Mouse (Mus musculus): ENCODE results near the gene Efcab6. TPM values are rescaled to one million over a fixed set of nuclear protein-coding genes. Genes with fewer than 3 reads are reported as not detected.

Gene Efcab6
- total RNA-seq, 2 experiments from 2014 or later: 4.4 to 5.7 TPM

DNA sequence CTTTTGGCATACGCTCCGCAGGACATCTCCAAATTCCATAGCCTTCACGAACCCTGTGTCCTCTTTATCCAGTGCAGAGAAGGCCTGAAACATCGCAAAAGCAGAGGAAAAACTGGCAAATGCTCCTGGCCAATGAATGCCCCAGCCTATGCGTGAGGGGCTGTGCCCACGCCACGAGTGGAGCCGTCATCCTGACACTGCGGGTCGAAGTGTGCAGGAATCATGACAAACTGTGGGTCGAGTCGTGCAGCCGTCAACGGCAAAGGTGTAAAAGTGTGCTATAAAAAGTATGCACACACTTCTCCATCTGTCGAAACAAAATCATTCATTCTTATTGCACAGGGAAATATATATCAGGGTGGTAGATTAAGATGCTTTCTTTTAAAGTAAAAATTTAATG lies 172.3 kb downstream of the Efcab6 start:
- no peak for DNase-seq (ENCODE audit: low spot score in 2 of 2)

DNA sequence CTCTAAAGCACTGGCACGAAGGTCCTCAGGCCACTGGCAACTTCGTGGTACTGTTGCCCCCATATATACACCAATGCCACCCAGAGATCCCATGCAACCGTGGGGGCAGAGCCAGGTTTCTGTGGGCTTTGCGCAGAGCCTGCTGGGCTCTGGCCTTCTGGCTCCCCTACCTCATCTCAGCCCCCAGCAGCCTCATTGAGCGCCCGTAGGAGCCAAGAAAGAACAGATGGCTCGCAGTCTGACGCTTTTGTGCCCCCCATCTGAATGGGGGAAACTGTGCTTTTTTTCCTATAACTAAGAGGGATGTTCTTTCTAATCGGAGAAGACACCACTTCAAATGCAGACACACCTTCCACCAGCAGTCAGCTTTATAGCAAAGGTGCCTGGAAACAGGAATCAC lies 180.9 kb downstream of the Efcab6 start:
- DNase-seq (ENCODE audit: low spot score in 2 of 2): peak; percentile 32 to 56

- DNase-seq (ENCODE audit: low spot score in 2 of 2): no peak
Observed at GRCm38 (mm10) chr15:83883821-83884220, 181.4 kb downstream of the Efcab6 start.

- DNase-seq (ENCODE audit: low spot score in 2 of 2): no peak
Observed at GRCm38 (mm10) chr15:83879845-83880244, 185.3 kb downstream of the Efcab6 start.

DNA sequence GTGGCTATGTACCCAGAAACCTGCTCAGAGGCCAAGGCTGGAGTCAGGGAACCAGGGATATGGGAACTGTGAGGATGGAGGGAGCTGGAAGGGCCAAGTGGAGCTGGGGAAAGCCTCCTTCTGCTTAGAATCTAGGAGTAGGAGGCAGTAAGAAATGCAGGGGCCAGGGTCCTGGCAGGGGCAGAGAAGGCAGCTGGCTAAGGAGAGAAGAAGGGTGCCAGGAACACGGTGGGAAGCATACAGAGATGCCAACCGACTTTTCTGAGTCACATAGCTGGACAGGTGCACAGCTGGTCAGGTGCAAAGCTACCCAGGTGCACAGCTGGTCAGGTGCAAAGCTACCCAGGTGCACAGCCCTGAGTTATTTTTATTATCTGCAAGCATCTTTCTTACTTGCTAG lies 187.3 kb downstream of the Efcab6 start:
- no peak for DNase-seq (ENCODE audit: low spot score in 2 of 2)

- no peak for DNase-seq (ENCODE audit: low spot score in 2 of 2)
Observed at GRCm38 (mm10) chr15:83877155-83877866, 187.9 kb downstream of the Efcab6 start.

DNA sequence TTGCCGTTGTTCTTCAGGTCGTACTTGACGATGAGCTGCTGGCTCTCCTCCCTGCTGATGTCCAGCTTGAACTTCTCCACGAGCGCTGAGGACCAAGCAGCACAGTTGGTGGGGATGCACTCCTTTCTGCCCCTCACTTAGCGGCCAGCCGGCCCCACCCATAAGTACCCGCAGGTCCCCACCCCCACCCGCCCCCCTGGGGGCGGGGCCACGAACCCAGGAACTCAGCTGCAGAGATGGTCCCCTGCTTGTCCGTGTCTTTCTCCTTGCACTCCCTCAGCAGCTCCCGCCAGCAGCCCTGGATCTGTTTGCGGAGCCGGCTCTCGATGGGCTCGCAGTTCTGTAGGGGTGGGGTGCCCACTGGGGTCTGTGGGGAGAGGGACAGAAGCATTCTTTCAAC lies 194.2 kb downstream of the Efcab6 start:
- DNase-seq (ENCODE audit: low spot score in 2 of 2): no peak

GRCm38 (mm10) chr15:83865626-83866025 lies 199.6 kb downstream of the Efcab6 start:
- no peak for DNase-seq (ENCODE audit: low spot score in 2 of 2)

DNA sequence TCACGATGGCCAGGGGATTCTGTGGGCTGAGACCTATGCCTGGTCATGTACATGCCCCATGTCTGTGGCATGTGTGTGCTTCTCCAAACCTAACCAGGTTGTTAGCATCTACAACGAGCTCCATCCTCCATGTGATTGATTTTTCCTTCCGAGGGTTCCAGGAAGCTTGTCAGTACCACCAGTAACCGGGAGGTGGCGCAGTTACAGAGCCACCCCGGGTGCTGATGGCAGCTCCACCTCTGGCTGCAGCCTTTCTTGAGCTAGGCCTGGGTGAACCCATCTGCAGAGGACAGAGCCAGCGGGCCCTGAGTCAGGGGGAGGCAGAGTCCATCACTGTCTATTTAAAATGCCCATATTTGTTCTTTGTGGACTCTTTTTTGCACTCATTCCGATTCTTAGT lies 208.1 kb downstream of the Efcab6 start:
- peak; percentile 75 to 76 for DNase-seq (ENCODE audit: low spot score in 2 of 2)

- DNase-seq (ENCODE audit: low spot score in 2 of 2): peak; percentile 66 to 81
Observed at GRCm38 (mm10) chr15:83853400-83853811, 211.8 kb downstream of the Efcab6 start.

- peak in 1 of 2 experiments; percentile 60 for DNase-seq (ENCODE audit: low spot score in 2 of 2)
Observed at GRCm38 (mm10) chr15:83848193-83848592, 217.0 kb downstream of the Efcab6 start.

- DNase-seq (ENCODE audit: low spot score in 2 of 2): no peak
Observed at GRCm38 (mm10) chr15:83847512-83847911, 217.7 kb downstream of the Efcab6 start.

DNA sequence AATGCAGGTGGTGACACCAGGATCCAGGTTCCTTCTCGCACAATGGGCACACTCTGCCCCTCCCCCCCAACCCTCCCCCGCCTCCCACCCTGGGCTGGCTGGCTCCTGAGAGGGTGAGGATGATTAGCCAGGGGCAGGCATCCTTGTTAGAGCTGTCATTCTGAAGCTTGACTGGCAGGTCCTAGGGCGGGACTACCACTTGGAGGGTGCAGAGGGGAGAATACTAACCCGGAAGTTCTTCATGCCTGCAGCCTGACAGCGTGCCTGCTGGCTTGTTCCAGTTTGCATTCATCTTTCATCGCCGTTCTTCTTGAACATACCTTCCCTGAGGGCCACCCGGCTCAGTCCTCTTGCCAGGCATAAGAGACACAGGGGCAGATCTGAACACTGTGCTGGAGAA lies 218.6 kb downstream of the Efcab6 start:
- no peak for DNase-seq (ENCODE audit: low spot score in 2 of 2)

DNA sequence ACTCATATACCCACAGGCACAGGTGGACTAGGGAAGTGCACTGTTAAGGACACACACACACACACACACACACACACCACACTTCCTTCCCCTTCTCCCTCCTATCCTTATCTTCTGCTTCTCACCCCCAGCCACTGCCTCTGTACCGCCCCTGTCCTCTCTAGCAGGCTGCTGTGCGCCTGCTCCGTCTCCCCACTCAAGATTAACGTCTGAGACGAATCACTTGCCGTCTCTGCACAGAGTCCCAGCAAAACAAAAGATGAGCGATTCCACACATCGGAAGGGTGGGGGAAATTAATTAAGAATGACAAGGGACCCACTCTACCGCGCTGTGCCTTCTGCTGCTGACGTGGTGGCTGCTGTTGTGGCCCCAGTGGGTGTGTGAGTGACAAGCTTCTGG lies 219.4 kb downstream of the Efcab6 start:
- no peak for DNase-seq (ENCODE audit: low spot score in 2 of 2)

GRCm38 (mm10) chr15:83842915-83843789 lies 222.0 kb downstream of the Efcab6 start:
- peak in 1 of 2 experiments; percentile 43 for DNase-seq (ENCODE audit: low spot score in 2 of 2)

GRCm38 (mm10) chr15:83842419-83842818 lies 222.8 kb downstream of the Efcab6 start:
- no peak for DNase-seq (ENCODE audit: low spot score in 2 of 2)

- DNase-seq (ENCODE audit: low spot score in 2 of 2): no peak
Observed at GRCm38 (mm10) chr15:83840950-83841719, 224.0 kb downstream of the Efcab6 start.

GRCm38 (mm10) chr15:83832265-83832664 lies 232.9 kb downstream of the Efcab6 start:
- DNase-seq (ENCODE audit: low spot score in 2 of 2): no peak

DNA sequence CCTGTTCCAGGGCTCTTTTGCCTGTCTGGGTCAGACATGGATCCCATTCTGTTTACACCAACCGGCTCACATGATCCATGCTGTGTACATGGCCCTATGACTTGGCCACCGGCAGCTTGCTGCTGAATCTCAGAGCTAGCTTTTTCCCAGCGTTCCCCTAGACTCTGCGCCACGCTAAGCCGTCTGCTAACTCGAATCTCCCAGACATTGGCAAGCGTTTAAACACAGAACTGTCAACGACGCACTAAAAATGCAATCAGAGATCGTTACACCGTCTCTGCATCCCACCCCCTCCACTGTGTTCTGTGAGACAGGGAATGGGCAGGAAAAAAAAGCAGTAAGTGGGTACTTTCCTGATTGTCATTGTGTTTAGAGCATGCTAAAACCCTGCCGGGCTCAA lies 236.0 kb downstream of the Efcab6 start:
- peak in 1 of 2 experiments; percentile 50 for DNase-seq (ENCODE audit: low spot score in 2 of 2)

DNA sequence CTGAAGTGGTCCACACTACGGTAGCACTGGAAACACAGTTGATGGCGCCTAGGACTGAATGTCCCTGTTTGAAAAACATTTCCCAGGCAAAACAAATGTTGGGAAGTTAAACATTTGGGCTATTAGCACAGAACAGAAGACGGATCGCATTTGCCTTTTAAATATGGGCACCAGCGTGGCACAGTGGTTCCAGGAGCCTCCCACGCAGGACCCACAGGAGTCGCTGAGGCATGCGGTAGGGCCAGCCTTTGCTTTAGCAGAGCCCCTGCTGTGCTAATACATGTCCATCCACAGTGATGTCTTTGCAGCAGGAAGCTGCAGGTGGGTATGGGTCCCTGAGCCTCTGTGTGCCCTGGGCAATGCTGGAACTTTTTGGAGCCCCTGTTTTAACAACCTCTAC lies 237.2 kb downstream of the Efcab6 start:
- DNase-seq (ENCODE audit: low spot score in 2 of 2): peak in 1 of 2 experiments; percentile 73
